Mouse (Mus musculus) adrenal gland, adult 10 weeks (tissue): ENCODE measurements around the gene Rnf111. TPM values are rescaled to one million over a fixed set of nuclear protein-coding genes. Genes with fewer than 3 reads are reported as not detected.

ENCODE experiments used
- polyA plus RNA-seq: library from polyadenylated mRNA; stranded (reverse); fragments of 350-450 nt; fragmentation: Illumina TruSeq; extraction: RNeasy Lipid Tissue Mini Kit (QIAGEN cat#74804); gene quantifications from one replicate; pipeline ENCODE4 v1.2.3, GENCODE M21; 2014; ENCODE audit warnings: low read depth, low replicate concordance

Rnf111 gene
- polyA plus RNA-seq: 61.2 TPM

DNA sequence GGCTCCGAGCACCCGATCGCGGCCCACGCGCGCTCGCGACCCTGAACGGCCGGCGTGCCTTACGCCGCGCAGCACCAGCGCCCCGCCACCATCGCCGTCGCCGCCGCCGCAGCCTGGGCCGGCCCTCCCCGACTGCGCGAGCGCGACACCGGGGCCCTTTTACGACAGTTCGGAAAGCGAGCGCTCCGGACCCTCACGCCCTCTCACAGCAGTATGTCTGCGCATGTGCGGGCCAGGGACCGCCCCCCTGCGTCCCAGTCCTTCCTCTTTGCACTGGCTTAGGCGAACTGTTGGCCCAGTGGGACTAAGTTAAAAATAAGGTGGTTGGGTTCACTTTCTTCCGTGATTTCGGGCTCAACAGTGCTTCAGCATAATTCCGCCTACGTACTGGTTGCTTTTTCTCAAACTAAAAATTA, at the start of gene Rnf111:
Gene Rnf111 (minus strand): TSS at position 100 of the 416 bp plus-strand sequence.

DNA sequence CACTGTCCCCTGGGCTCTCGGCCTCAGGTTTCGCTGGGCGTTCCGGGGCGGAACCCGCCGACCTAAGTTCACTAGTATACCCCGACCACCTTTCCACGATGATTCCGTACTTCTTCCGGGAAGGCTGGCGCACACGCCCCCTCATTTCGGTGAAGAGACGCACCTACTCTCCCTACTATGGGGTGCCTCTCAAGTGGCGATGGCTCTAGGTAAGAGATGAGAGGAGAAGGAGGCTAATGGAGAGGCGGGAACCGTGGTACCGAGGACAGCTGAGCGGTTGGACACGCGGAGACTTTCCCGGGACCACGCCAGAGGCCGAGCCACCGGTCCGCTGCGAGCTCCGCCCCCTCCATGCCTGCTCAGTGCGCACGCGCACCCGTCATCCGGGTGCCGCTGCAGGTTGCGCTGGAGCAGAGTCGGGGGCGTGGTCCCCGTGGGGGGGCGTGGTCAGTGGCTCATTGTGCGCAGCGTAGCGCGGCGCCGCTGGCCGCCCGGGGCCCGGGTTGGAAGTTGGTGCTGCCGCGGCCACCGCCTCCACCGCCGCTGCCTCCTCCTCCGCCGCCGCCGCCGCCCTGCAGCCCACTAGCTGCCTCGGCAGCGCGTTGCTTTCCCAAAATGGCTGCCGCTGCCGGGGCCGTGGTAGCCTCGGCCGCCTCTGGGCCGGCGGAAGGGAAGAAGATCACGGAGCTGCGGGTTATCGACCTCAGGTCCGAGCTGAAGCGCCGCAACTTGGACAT, 38.9 kb upstream of the Rnf111 start, which contains the start of gene Sltm:
Gene Sltm (plus strand): TSS at position 450 of the 737 bp plus-strand sequence.

DNA sequence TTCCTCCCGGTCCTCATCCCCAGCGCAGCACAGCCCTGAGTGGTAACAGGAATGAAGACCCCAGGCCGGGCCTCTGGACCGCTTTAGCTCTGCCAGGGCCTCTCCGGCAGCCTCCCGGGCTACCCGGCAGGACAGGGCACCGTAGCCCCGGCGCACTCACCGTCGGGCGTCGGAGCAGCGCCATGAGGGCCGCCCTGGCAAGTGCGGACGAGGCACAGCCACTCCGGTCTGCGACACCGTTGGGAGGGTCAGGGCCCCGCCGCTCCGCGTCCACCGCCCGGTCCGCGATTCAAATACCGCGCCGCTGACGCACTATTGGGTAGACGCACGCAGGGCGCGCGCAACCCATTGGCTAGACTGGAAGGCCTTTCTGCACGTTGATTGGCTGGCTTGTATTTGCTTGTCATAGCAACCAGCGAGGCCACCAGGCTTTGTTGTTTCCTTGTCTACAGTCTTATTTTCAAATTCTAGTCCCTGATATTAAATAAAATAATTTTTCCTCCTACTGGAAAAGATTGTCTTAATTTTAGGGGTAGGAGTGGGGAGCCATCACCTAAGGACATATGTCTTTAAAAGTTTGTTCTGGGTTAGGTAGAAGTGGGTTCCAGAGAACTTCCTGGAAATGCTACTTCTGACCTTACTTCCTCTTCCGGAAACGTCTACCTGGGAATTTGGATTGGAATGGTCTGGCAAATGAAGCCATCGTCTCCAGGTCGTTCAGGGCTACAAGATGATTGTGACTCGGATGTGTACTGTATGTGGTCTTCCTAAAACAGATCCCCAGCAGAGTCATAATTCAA, 82.1 kb downstream of the Rnf111 start, which contains the start of gene Ccnb2:
Gene Ccnb2 (minus strand): TSS at position 291 of the 800 bp plus-strand sequence.

Other genes starting within 250 kb of the Rnf111 start
- gene Ccnb2, start 82.2 kb downstream of the Rnf111 start, polyA plus RNA-seq: 2.4 TPM
- gene Sltm, start 39.0 kb upstream of the Rnf111 start, polyA plus RNA-seq: 77.2 TPM
- gene Gm10642, start 152.5 kb upstream of the Rnf111 start, polyA plus RNA-seq: not detected
- gene Mindy2, start 153.4 kb upstream of the Rnf111 start, polyA plus RNA-seq: 46.1 TPM
- 156 TPM for gene Adam10, start 175.3 kb upstream of the Rnf111 start, polyA plus RNA-seq